Mouse (Mus musculus): ENCODE measurements around the gene Slc25a51.
"Not testable (repeated sequence)": the region's sequence is repeated elsewhere in the genome, so short reads cannot be mapped to it uniquely, and the experiment has no call there.

DNA sequence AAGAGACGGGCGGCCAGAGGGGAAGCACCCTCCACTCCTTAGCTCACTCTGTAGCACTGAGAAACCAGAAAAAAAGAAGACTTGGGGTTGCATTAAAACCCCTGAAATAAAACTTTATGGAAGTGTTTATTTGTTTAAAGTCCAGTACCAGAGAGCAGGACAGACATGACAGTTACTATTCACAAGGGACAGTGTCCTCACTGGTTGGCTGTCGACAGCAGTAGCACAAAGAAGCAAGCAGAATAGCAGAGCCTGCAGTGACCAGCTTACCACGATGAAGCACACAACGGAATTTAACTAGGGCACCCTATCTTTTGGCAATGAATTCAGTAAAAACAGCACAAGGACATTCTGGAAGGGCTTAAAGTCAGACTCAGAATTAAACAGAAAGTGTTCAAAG is 10.3 kb downstream of the Slc25a51 start:
- not testable (repeated sequence) for TF ChIP-seq POLR2A (IDR thresholded peaks at IDR 0.05; ENCODE audit: control insufficient read depth, extremely low read depth, insufficient read depth, low read length, poor library complexity); CTCF (IDR thresholded peaks at IDR 0.05; ENCODE audit: borderline replicate concordance, control insufficient read depth, extremely low read depth, insufficient read depth, low read length, poor library complexity)
